8 mouse cellular contexts compared by ENCODE assay signal in genomic region chr7:112158942-112159341, GRCm38 (mm10). TPM values are rescaled to one million over a fixed set of nuclear protein-coding genes. Genes with fewer than 3 reads are reported as not detected.
DNase-seq lines count a peak whose midpoint lies in the region; ATAC-seq lines count a peak whose summit lies in the region.

Dkk3 (minus strand) TSS chr7:112159057.

- H3K4me1 ChIP-seq in kidney, embryonic 15.5 days: peaks cover 44% of the 10 kb centered on the region
- peaks cover 4% of the 10 kb centered on the region; the same call in 1 of the 2 replicates for H3K4me1 ChIP-seq in liver, embryonic 12.5 days

- peaks cover 8% of the 10 kb centered on the region for H3K27me3 ChIP-seq in kidney, embryonic 15.5 days
- H3K27me3 ChIP-seq in liver, embryonic 12.5 days (replicated peaks): peaks cover 51% of the 10 kb centered on the region

- H3K9me3 ChIP-seq in kidney, embryonic 15.5 days (replicated peaks): no peaks in the 10 kb centered on the region
- no peaks in the 10 kb centered on the region for H3K9me3 ChIP-seq in liver, embryonic 12.5 days (replicated peaks)

- peak; percentile 49 for DNase-seq in gastrocnemius, postnatal 14 days
- no peak for DNase-seq in gastrocnemius, adult 18-20 months (ENCODE audit: low spot score)
- DNase-seq in adrenal gland, postnatal 25 days: no peak
- DNase-seq in heart, adult 18-20 months: peak in 1 of 2 experiments; percentile 29
- peak; percentile 88 for DNase-seq in retina, postnatal 1 day

- ATAC-seq in kidney, embryonic 15.5 days (replicated peaks; ENCODE audit: low FRiP score): peak; percentile 69
- ATAC-seq in liver, embryonic 12.5 days: peak; percentile 23; the same call in 1 of the 2 replicates
- no peak for ATAC-seq in inflammation-experienced regulatory T-cells, adult 6 months

- peak within 1 kb of the TSS; percentile 67 for H3K27ac ChIP-seq in kidney, embryonic 15.5 days
- no peak within 1 kb of the TSS for H3K27ac ChIP-seq in liver, embryonic 12.5 days

- H3K4me2 ChIP-seq in kidney, embryonic 15.5 days: peak within 1 kb of the TSS; percentile 71
- peak within 1 kb of the TSS; percentile 41 for H3K4me2 ChIP-seq in liver, embryonic 12.5 days

- peak within 1 kb of the TSS; percentile 43 for H3K9ac ChIP-seq in kidney, embryonic 15.5 days
- H3K9ac ChIP-seq in liver, embryonic 12.5 days: 0 out of 2 replicates have a peak within 1 kb of the TSS, but pooled peaks have one; percentile 1

- H3K4me3 ChIP-seq in kidney, embryonic 15.5 days (replicated peaks): peak within 1 kb of the TSS; percentile 57
- peak within 1 kb of the TSS; percentile 38 for H3K4me3 ChIP-seq in liver, embryonic 12.5 days

- intact Hi-C loops in gastrocnemius, postnatal 14 days (cut with DNase I; ENCODE audit: low total_unique reads): no loop called here

- H3K36me3 ChIP-seq in kidney, embryonic 15.5 days: no peaks in the 10 kb centered on the region
- no peaks in the 10 kb centered on the region for H3K36me3 ChIP-seq in liver, embryonic 12.5 days

- WGBS in kidney, embryonic 15.5 days: 3% methylated on average over 21 of the region's 21 CpGs
- WGBS in liver, embryonic 12.5 days (ENCODE audit: insufficient replicate concordance): 5% methylated on average over 21 of the region's 21 CpGs

RNA-seq across cellular contexts. Expression of gene Dkk3, which starts in this region (rescaled TPM):
- total RNA-seq in gastrocnemius, postnatal 14 days (2021): 1 to 10 TPM; 5.1 to 6.8 TPM
- 10 to 100 TPM in 1 of 2 experiments, 1 to 10 TPM in 1; 6.9 to 27.8 TPM for total RNA-seq in gastrocnemius, adult 18-20 months (2021)
- 11.5 and 12.6 TPM in 2 replicates for total RNA-seq in adrenal gland, postnatal 25 days (2021)
- 10 to 100 TPM; 45.6 to 47.9 TPM for total RNA-seq in heart, adult 18-20 months (2021)
- 20.0 and 25.3 TPM in 2 replicates for polyA plus RNA-seq in kidney, embryonic 15.5 days (2015; fragmentation: Nextera tagmentation; extraction: Ambion mirVana)
- 7.3 and 7.5 TPM in 2 replicates for polyA plus RNA-seq in liver, embryonic 12.5 days (2016; fragmentation: Nextera tagmentation; extraction: Ambion mirVana)
- 1 to 10 TPM in 1 of 3 experiments, under 1 TPM in 2; 0.10 to 2.1 (median 0.66) TPM for polyA plus RNA-seq in inflammation-experienced regulatory T-cells, adult 6 months (2017; shearing (Covaris generic))

Comparison
In these comparisons a context has a peak if more than half of its experiments do, and no peak if none do; other contexts are left out.
1. DNase-seq: peak in gastrocnemius, postnatal 14 days (single experiment) and retina, postnatal 1 day (single experiment); none in gastrocnemius, adult 18-20 months (single experiment) and adrenal gland, postnatal 25 days (single experiment).